Mouse (Mus musculus): ENCODE data around the gene Atad5. TPM values are rescaled to one million over a fixed set of nuclear protein-coding genes. Genes with fewer than 3 reads are reported as not detected.

The Atad5 gene
- total and polyA plus RNA-seq, 2 experiments, result 0.15 to 1.1 TPM

GRCm38 (mm10) chr11:80081786-80082319 is 7.3 kb upstream of the Atad5 start:
- peak; percentile 61 for DNase-seq (ENCODE audit: extremely low read depth, low read depth, low spot score)
- WGBS, result 58% methylated on average over 7 of the region's 7 CpGs
- Histone ChIP-seq H3K36me3 (ENCODE audit: control insufficient read depth, insufficient read depth, low read length) (no peaks in the 10 kb centered on the region), H3K27ac (replicated peaks; ENCODE audit: insufficient read depth, low read depth, low read length) (no peak overlapping the region), H3K79me2 (ENCODE audit: control insufficient read depth, insufficient read depth, low read length) (peaks cover 3% of the 10 kb centered on the region; the same call in 1 of the 2 replicates), H3K27me3 (ENCODE audit: control insufficient read depth, insufficient read depth, low read length) (no peaks in the 10 kb centered on the region), H3K4me1 (ENCODE audit: control insufficient read depth, insufficient read depth, low read length) (peaks cover 13% of the 10 kb centered on the region), H3K4me3 (ENCODE audit: insufficient read depth, low read depth, low read length) (no peak overlapping the region), H3K9ac (ENCODE audit: low read depth, low read length) (no peak overlapping the region)
- TF ChIP-seq CTCF (IDR thresholded peaks at IDR 0.05; ENCODE audit: low read depth, low read length) (no peak), POLR2A (IDR thresholded peaks at IDR 0.05; ENCODE audit: extremely low read depth, insufficient read depth, low read length) (no peak)

GRCm38 (mm10) chr11:80085356-80086055 is 3.7 kb upstream of the Atad5 start:
- TF ChIP-seq POLR2A (IDR thresholded peaks at IDR 0.05; ENCODE audit: extremely low read depth, insufficient read depth, low read length), result no peak
- no peak for TF ChIP-seq CTCF (IDR thresholded peaks at IDR 0.05; ENCODE audit: low read depth, low read length)

GRCm38 (mm10) chr11:80086844-80087243 is 2.4 kb upstream of the Atad5 start:
- H3K27ac ChIP-seq (replicated peaks; ENCODE audit: insufficient read depth, low read depth, low read length), result no peak overlapping the region
- no peaks in the 10 kb centered on the region for H3K27me3 ChIP-seq (ENCODE audit: control insufficient read depth, insufficient read depth, low read length)
- H3K4me1 ChIP-seq (ENCODE audit: control insufficient read depth, insufficient read depth, low read length), result peaks cover 10% of the 10 kb centered on the region
- TF ChIP-seq CTCF (IDR thresholded peaks at IDR 0.05; ENCODE audit: low read depth, low read length), result peak; percentile 88
- TF ChIP-seq POLR2A (IDR thresholded peaks at IDR 0.05; ENCODE audit: extremely low read depth, insufficient read depth, low read length), result no peak
- H3K4me3 ChIP-seq (ENCODE audit: insufficient read depth, low read depth, low read length), result no peak overlapping the region
- WGBS, result 14% methylated on average over 5 of the region's 5 CpGs
- H3K36me3 ChIP-seq (ENCODE audit: control insufficient read depth, insufficient read depth, low read length), result no peaks in the 10 kb centered on the region
- no peaks in the 10 kb centered on the region for H3K79me2 ChIP-seq (ENCODE audit: control insufficient read depth, insufficient read depth, low read length)
- peak; percentile 83 for DNase-seq (ENCODE audit: extremely low read depth, low read depth, low spot score)
- H3K9ac ChIP-seq (ENCODE audit: low read depth, low read length), result no peak overlapping the region

More at GRCm38 (mm10) chr11:80085356-80086055, 3.7 kb upstream of the Atad5 start:
- DNase-seq (ENCODE audit: extremely low read depth, low read depth, low spot score), result peak; percentile 65
- H3K79me2 ChIP-seq (ENCODE audit: control insufficient read depth, insufficient read depth, low read length), result no peaks in the 10 kb centered on the region
- no peaks in the 10 kb centered on the region for H3K27me3 ChIP-seq (ENCODE audit: control insufficient read depth, insufficient read depth, low read length)
- H3K27ac ChIP-seq (replicated peaks; ENCODE audit: insufficient read depth, low read depth, low read length), result peak overlapping the region; percentile 15
- H3K4me3 ChIP-seq (ENCODE audit: insufficient read depth, low read depth, low read length), result no peak overlapping the region
- peaks cover 17% of the 10 kb centered on the region for H3K4me1 ChIP-seq (ENCODE audit: control insufficient read depth, insufficient read depth, low read length)
- no peaks in the 10 kb centered on the region for H3K36me3 ChIP-seq (ENCODE audit: control insufficient read depth, insufficient read depth, low read length)
- H3K9ac ChIP-seq (ENCODE audit: low read depth, low read length), result no peak overlapping the region
- WGBS, result 75% methylated on average over 6 of the region's 6 CpGs

DNA sequence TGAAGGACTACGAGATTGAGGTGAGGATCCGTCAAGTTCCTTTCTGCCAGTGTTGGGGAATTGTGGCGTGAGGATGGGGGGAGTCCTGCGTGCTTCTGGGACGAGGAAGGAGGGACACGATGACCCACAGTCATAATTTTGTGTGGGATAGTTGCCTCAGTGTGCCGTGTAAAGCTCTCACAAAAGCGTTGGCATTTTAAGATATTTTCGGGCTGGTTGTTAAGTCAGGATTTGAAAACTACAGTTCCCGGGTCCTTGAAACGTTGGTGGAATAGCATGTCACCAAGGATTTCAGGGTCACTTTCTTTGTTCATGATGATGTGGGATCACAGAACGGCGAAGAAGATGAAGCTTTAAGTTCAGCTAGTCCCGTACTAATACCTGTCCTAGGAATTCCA is 616 bp downstream of the Atad5 start:
- Histone ChIP-seq H3K27ac (replicated peaks; ENCODE audit: insufficient read depth, low read depth, low read length) (no peak overlapping the region), H3K36me3 (ENCODE audit: control insufficient read depth, insufficient read depth, low read length) (no peaks in the 10 kb centered on the region), H3K79me2 (ENCODE audit: control insufficient read depth, insufficient read depth, low read length) (0 out of 2 replicates have a peak, but pooled peaks cover 3% of the 10 kb centered on the region), H3K4me3 (ENCODE audit: insufficient read depth, low read depth, low read length) (peak overlapping the region; percentile 83), H3K4me1 (ENCODE audit: control insufficient read depth, insufficient read depth, low read length) (peaks cover 9% of the 10 kb centered on the region; the same call in 1 of the 2 replicates), H3K9ac (ENCODE audit: low read depth, low read length) (peak overlapping the region; percentile 84), H3K27me3 (ENCODE audit: control insufficient read depth, insufficient read depth, low read length) (no peaks in the 10 kb centered on the region)
- no peak for TF ChIP-seq CTCF (IDR thresholded peaks at IDR 0.05; ENCODE audit: low read depth, low read length)
- TF ChIP-seq POLR2A (IDR thresholded peaks at IDR 0.05; ENCODE audit: extremely low read depth, insufficient read depth, low read length), result no peak
- WGBS, result 2% methylated on average over 14 of the region's 14 CpGs
- no peak for DNase-seq (ENCODE audit: extremely low read depth, low read depth, low spot score)

DNA sequence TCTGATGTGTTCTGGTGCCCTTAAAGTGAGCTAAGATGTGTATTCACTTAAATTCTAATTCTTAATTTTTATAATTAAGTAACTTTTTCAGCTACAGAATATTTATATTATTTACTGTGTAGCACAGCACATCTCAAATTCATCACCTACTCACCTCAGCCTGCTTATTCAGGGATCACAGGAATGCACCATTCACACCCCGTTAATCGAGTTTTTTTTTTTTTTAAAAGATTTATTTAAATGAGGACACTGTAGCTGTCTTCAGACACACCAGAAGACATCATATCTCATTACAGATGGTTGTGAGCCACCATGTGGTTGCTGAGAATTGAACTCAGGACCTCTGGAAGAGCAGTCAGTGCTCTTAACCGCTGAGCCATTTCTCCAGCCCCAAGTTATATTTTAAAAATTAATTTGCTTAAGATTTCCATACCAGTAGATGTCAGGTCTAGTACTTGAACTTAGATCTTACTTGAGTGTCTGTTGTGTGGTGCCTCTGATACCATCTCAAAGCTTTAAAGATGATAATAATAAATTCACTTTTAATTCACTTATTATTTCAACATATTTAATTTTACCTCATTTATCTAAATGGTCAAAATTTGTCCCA is 1.5 kb downstream of the Atad5 start:
- Histone ChIP-seq H3K4me1 (ENCODE audit: control insufficient read depth, insufficient read depth, low read length) (peaks cover 6% of the 10 kb centered on the region; the same call in 1 of the 2 replicates), H3K27me3 (ENCODE audit: control insufficient read depth, insufficient read depth, low read length) (no peaks in the 10 kb centered on the region), H3K27ac (replicated peaks; ENCODE audit: insufficient read depth, low read depth, low read length) (no peak overlapping the region), H3K4me3 (ENCODE audit: insufficient read depth, low read depth, low read length) (no peak overlapping the region), H3K9ac (ENCODE audit: low read depth, low read length) (no peak overlapping the region), H3K36me3 (ENCODE audit: control insufficient read depth, insufficient read depth, low read length) (no peaks in the 10 kb centered on the region), H3K79me2 (ENCODE audit: control insufficient read depth, insufficient read depth, low read length) (0 out of 2 replicates have a peak, but pooled peaks cover 3% of the 10 kb centered on the region)
- DNase-seq (ENCODE audit: extremely low read depth, low read depth, low spot score), result no peak
- TF ChIP-seq POLR2A (IDR thresholded peaks at IDR 0.05; ENCODE audit: extremely low read depth, insufficient read depth, low read length) (no peak), CTCF (IDR thresholded peaks at IDR 0.05; ENCODE audit: low read depth, low read length) (no peak)
- WGBS, result 58% methylated on average over 3 of the region's 3 CpGs

Data from liver, adult 2 months (tissue).